In the genomic region with DNA sequence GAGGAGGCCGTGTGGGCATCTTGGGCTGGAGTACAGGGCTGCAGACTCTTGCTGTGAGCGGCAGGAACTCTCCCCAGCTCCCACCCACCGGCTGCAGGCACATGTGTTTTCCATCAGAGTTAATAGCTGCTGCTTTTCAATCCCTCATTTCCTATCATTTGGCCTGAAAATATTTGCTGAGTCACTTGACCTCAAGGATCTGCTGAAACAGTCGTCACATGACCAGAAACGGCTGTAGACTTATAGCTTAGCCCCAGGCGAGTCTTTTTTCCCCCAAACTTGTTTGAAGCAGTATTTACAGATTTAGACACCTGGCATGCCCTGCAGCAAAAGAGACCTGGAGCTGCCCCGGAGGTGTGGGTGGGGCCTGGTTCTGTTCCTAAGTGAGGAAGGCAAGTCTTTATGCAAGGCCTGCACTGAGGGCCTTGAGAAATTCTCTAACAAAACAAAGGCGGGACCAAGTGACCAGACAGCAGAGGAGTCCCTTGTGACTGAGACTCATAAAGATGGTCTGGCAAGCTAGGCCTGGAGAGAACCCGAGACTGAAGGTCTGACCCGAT, we compare ENCODE assay signal across 7 mouse cellular contexts. TPM values are rescaled to one million over a fixed set of nuclear protein-coding genes. Genes with fewer than 3 reads are reported as not detected.
DNase-seq lines count a peak whose midpoint lies in the region; ATAC-seq and TF ChIP-seq lines count a peak whose summit lies in the region.

No protein-coding gene starts in this region.

- H3K4me1 ChIP-seq in heart, embryonic 13.5 days: peaks cover 15% of the 10 kb centered on the region

- TF ChIP-seq POLR2A in myocyte (IDR thresholded peaks at IDR 0.05; ENCODE audit: insufficient read length, low read depth): no peak

- H3K27me3 ChIP-seq in heart, embryonic 13.5 days (replicated peaks): no peaks in the 10 kb centered on the region
- H3K27me3 ChIP-seq in myocyte (ENCODE audit: control insufficient read depth, insufficient read depth, insufficient read length): no peaks in the 10 kb centered on the region

- peak; percentile 99 for DNase-seq in R1 (ENCODE audit: low read depth, low spot score)
- DNase-seq in embryo, embryonic 10 days (ENCODE audit: low spot score): peak; percentile 84
- peak; percentile 53 to 55 for DNase-seq in kidney, postnatal 36 days
- DNase-seq in left cerebral cortex, postnatal 14 days (ENCODE audit: low spot score in 2 of 2): no peak
- no peak for DNase-seq in spleen, postnatal 4 days (ENCODE audit: low spot score in 2 of 2)

- no peaks in the 10 kb centered on the region for H3K79me2 ChIP-seq in myocyte (ENCODE audit: control insufficient read depth, insufficient read depth)

- peak overlapping the region; percentile 54 for H3K27ac ChIP-seq in heart, embryonic 13.5 days (replicated peaks)

- no peak for ATAC-seq in heart, embryonic 13.5 days (ENCODE audit: extremely low read depth, insufficient number of reproducible peaks, low FRiP score, low TSS enrichment)

- WGBS in heart, embryonic 13.5 days: 39% methylated on average over 10 of the region's 10 CpGs

- H3K4me2 ChIP-seq in heart, embryonic 13.5 days: no peak overlapping the region
- H3K4me2 ChIP-seq in myocyte (ENCODE audit: low read depth): peak overlapping the region; percentile 62

- no peaks in the 10 kb centered on the region for H3K36me3 ChIP-seq in heart, embryonic 13.5 days
- no peaks in the 10 kb centered on the region for H3K36me3 ChIP-seq in myocyte (ENCODE audit: control insufficient read depth, insufficient read depth)

- H3K4me3 ChIP-seq in heart, embryonic 13.5 days: no peak overlapping the region
- no peak overlapping the region for H3K4me3 ChIP-seq in myocyte

- H3K9me3 ChIP-seq in heart, embryonic 13.5 days: no peaks in the 10 kb centered on the region

- H3ac ChIP-seq in myocyte (ENCODE audit: control insufficient read depth, insufficient read length): no peak overlapping the region

- no peak overlapping the region for H3K9ac ChIP-seq in heart, embryonic 13.5 days

- intact Hi-C loops in left cerebral cortex, postnatal 14 days (cut with DNase I): no loop called here

TF ChIP-seq in myocyte, 11 proteins besides CTCF, POLR2A, EP300 and RAD21:
- no peak for TF ChIP-seq SRF (IDR thresholded peaks at IDR 0.05; ENCODE audit: control insufficient read depth, insufficient read length, low read depth)
- no peak for TF ChIP-seq REST (IDR thresholded peaks at IDR 0.05; ENCODE audit: insufficient read depth, insufficient read length)
- no peak for TF ChIP-seq TCF3 (IDR thresholded peaks at IDR 0.05; ENCODE audit: insufficient read length, low read depth)
- peak; percentile 30; the same call in 1 of the 2 replicates for TF ChIP-seq CEBPB (IDR thresholded peaks at IDR 0.05; ENCODE audit: insufficient read depth, poor library complexity, severe bottlenecking)
- no peak for TF ChIP-seq E2F4 (IDR thresholded peaks at IDR 0.05; ENCODE audit: insufficient read depth)
- TF ChIP-seq POLR2AphosphoS2 (IDR thresholded peaks at IDR 0.05; ENCODE audit: insufficient read length, low read depth): no peak
- TF ChIP-seq USF1 (IDR thresholded peaks at IDR 0.05; ENCODE audit: low read depth): peak; percentile 98
- TF ChIP-seq MYOD1 (IDR thresholded peaks at IDR 0.05; ENCODE audit: control insufficient read depth in 1 of 3, insufficient read length in 2 of 3, low read depth in 2 of 3): peak in 1 of 3 experiments; percentile 20
- TF ChIP-seq TCF12 (IDR thresholded peaks at IDR 0.05; ENCODE audit: insufficient read depth, poor library complexity, severe bottlenecking): peak; percentile 48
- TF ChIP-seq MYOG (IDR thresholded peaks at IDR 0.05; ENCODE audit: control insufficient read depth in 1 of 3, insufficient read depth in 1 of 3, insufficient read length in 2 of 3, low read depth in 2 of 3): no peak
- TF ChIP-seq MAX (IDR thresholded peaks at IDR 0.05; ENCODE audit: low read depth): no peak

RNA-seq across cellular contexts. Expression of a gene that starts 44.9 kb away (rescaled TPM):
- polyA plus RNA-seq in heart, embryonic 13.5 days (2015; fragmentation: Nextera tagmentation; extraction: Ambion mirVana): 1.0 and 1.1 TPM in 2 replicates
- polyA plus RNA-seq in myocyte (2012; fragmentation: generic; extraction: Trizol): 2.3 TPM
- total RNA-seq in left cerebral cortex, postnatal 14 days (2021): not detected

Comparison
In these comparisons a context has a peak if more than half of its experiments do, and no peak if none do; other contexts are left out.
1. DNase-seq: peak in R1 (single experiment), embryo, embryonic 10 days (single experiment) and kidney, postnatal 36 days (2 of 2); none in left cerebral cortex, postnatal 14 days (0 of 2) and spleen, postnatal 4 days (0 of 2).